Mouse (Mus musculus) liver, adult 2 months (tissue): ENCODE data around the gene Ccr10.

Source experiments
- CTCF ChIP-seq: fragments of 200-500 bp; IDR thresholded peaks from 2 replicates; pipeline ENCODE4 v1.5.1; 2011; ENCODE audit warnings: low read depth, low read length, control low read depth
- POLR2A ChIP-seq: fragments of 200-500 bp; IDR thresholded peaks from 2 replicates; pipeline ENCODE4 v1.6.1; 2011; ENCODE audit warnings: low read length, control low read depth; ENCODE audit not compliant: insufficient read depth; ENCODE audit errors: extremely low read depth

DNA sequence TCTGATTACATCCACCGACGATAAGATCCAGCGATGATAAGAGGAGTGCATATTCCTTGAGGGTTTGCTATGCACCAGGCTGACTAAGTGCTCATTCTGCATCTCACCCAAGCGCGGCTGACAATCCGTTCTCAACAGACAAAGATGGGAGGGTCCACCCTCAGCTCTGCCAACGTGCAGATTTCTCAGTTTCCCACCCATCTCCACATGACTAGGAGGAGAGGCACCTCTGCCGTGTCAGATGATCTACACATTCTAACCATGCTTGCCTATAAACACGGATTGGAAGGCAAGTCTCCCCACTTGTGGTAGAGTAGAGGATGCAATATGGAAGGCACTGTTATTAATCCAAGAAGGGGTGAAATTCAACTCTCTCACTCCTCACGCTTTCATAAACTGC, 26.5 kb downstream of the Ccr10 start:
- no peak for TF ChIP-seq POLR2A
- TF ChIP-seq CTCF, result no peak
